Mouse (Mus musculus) kidney, adult 2 months (tissue): ENCODE results near the gene Coro1c. TPM values are rescaled to one million over a fixed set of nuclear protein-coding genes. Genes with fewer than 3 reads are reported as not detected.

Experiments
- DNase-seq: peaks from one replicate; pipeline ENCODE4 v3.0.0; 2021
- H3K27ac ChIP-seq: fragments of 200-500 bp; 2 replicates; pipeline ENCODE4 v1.5.1; 2012; ENCODE audit warnings: low read depth, low read length, control low read depth, inconsistent platforms; ENCODE audit not compliant: insufficient read depth
- H3K27me3 ChIP-seq: fragments of 200-500 bp; replicated peaks from 2 replicates; pipeline ENCODE4 v1.6.1; 2012; ENCODE audit warnings: mild to moderate bottlenecking, moderate library complexity, low read length, inconsistent platforms; ENCODE audit not compliant: control insufficient read depth, insufficient read depth
- H3K36me3 ChIP-seq: fragments of 200-500 bp; 2 replicates; pipeline ENCODE4 v1.6.1; 2012; ENCODE audit warnings: mild to moderate bottlenecking, moderate library complexity, low read length, inconsistent platforms; ENCODE audit not compliant: control insufficient read depth, insufficient read depth
- H3K4me1 ChIP-seq: fragments of 200-500 bp; 2 replicates; pipeline ENCODE4 v1.6.1; 2011; ENCODE audit warnings: low read length; ENCODE audit not compliant: control insufficient read depth, insufficient read depth
- H3K4me3 ChIP-seq: fragments of 200-500 bp; 2 replicates; pipeline ENCODE4 v1.5.1; 2011; ENCODE audit warnings: mild to moderate bottlenecking, low read depth, low read length, control low read depth; ENCODE audit not compliant: insufficient read depth
- CTCF ChIP-seq: fragments of 200-500 bp; conservative IDR thresholded peaks from 2 replicates; pipeline ENCODE4 v1.5.1; 2011; ENCODE audit warnings: low read depth, mild to moderate bottlenecking, control low read depth, low read length, moderate library complexity, mixed read lengths; ENCODE audit not compliant: insufficient read depth, insufficient read length
- POLR2A ChIP-seq: fragments of 200-500 bp; IDR thresholded peaks from one replicate; pipeline ENCODE4 v1.6.1; 2011; ENCODE audit warnings: low read depth, low read length, control low read depth
- WGBS: fragments of 180-500 bp; shearing (Covaris S2); methylation state at CpG from one replicate; pipeline ENCODE4 v1.1.7; 2018; 5-methylcytosine and 5-hydroxymethylcytosine counted together
- polyA plus RNA-seq: library from polyadenylated mRNA; depleted of rRNA; stranded (reverse); fragments of >200 nt; gene quantifications from 2 replicates; pipeline ENCODE4 v1.2.3, GENCODE M21; 2012

Coro1c gene
- polyA plus RNA-seq, 1 experiment: 43.1 TPM

DNA sequence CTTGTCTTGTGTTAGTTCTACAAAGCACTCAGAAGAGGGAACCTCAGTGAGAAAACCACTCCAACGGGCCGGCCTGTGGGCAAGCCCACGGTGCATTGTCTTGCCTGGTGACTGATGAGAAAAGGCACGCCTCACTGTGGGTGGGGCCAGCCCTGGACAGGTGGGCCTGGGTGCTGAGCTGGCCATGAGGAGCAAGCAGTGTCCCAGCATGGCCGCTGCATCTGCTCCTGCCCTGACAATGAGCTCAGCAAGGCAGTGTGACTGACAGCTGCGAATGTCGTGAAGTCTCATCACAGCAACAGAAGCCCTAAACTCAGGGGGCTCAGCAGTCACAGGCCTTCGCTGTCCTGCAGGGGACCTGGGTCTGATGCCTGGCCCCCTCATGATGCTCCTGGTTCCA lies 62.9 kb downstream of the Coro1c start:
- DNase-seq: no peak
- Histone ChIP-seq H3K27ac (no peak overlapping the region), H3K27me3 (no peaks in the 10 kb centered on the region), H3K36me3 (0 out of 2 replicates have a peak, but pooled peaks cover 2% of the 10 kb centered on the region), H3K4me1 (no peaks in the 10 kb centered on the region), H3K4me3 (no peak overlapping the region)
- TF ChIP-seq POLR2A (no peak), CTCF (no peak)
- 90% methylated on average over 8 of the region's 8 CpGs for WGBS

DNA sequence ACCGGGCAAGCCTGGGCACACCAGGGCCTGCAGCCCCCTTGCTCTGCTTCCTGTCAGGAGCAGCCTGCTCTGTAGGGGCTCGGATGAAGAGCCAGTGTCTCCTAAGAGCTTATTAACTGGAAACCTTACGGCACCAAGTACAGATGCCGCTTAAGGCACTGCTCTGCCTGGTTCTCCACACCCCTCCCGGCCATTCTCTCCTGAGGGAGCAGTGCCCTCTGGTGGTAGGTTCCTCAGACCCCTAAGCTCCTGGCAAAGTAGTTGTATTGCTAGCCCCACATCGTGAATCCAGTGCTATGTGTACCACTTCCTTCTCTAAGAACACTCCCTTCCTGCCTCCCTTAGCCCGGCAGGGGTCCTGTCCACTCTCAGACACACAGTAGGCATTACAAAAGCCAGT lies 63.8 kb downstream of the Coro1c start:
- Histone ChIP-seq H3K27me3 (no peaks in the 10 kb centered on the region), H3K4me3 (no peak overlapping the region), H3K4me1 (no peaks in the 10 kb centered on the region), H3K27ac (no peak overlapping the region), H3K36me3 (0 out of 2 replicates have a peak, but pooled peaks cover 2% of the 10 kb centered on the region)
- WGBS: 54% methylated on average over 7 of the region's 7 CpGs
- TF ChIP-seq POLR2A (no peak), CTCF (peak; percentile 58)
- peak; percentile 48 for DNase-seq

GRCm38 (mm10) chr5:113844106-113844505 lies 64.5 kb downstream of the Coro1c start:
- 76% methylated on average over 15 of the region's 15 CpGs for WGBS
- Histone ChIP-seq H3K4me1 (no peaks in the 10 kb centered on the region), H3K27ac (no peak overlapping the region), H3K27me3 (no peaks in the 10 kb centered on the region), H3K36me3 (0 out of 2 replicates have a peak, but pooled peaks cover 2% of the 10 kb centered on the region), H3K4me3 (no peak overlapping the region)
- no peak for TF ChIP-seq POLR2A
- TF ChIP-seq CTCF: no peak
- no peak for DNase-seq

- Histone ChIP-seq H3K4me1 (no peaks in the 10 kb centered on the region), H3K27me3 (no peaks in the 10 kb centered on the region), H3K4me3 (no peak overlapping the region), H3K36me3 (0 out of 2 replicates have a peak, but pooled peaks cover 2% of the 10 kb centered on the region), H3K27ac (no peak overlapping the region)
- no peak for DNase-seq
- 84% methylated on average over 9 of the region's 9 CpGs for WGBS
- TF ChIP-seq CTCF: no peak
- no peak for TF ChIP-seq POLR2A
Observed at GRCm38 (mm10) chr5:113842906-113843305, 65.7 kb downstream of the Coro1c start.

GRCm38 (mm10) chr5:113842244-113842643 lies 66.3 kb downstream of the Coro1c start:
- WGBS: 86% methylated on average over 9 of the region's 9 CpGs
- 0 out of 2 replicates have a peak, but pooled peaks cover 2% of the 10 kb centered on the region for H3K36me3 ChIP-seq
- no peak for TF ChIP-seq CTCF
- TF ChIP-seq POLR2A: no peak

DNA sequence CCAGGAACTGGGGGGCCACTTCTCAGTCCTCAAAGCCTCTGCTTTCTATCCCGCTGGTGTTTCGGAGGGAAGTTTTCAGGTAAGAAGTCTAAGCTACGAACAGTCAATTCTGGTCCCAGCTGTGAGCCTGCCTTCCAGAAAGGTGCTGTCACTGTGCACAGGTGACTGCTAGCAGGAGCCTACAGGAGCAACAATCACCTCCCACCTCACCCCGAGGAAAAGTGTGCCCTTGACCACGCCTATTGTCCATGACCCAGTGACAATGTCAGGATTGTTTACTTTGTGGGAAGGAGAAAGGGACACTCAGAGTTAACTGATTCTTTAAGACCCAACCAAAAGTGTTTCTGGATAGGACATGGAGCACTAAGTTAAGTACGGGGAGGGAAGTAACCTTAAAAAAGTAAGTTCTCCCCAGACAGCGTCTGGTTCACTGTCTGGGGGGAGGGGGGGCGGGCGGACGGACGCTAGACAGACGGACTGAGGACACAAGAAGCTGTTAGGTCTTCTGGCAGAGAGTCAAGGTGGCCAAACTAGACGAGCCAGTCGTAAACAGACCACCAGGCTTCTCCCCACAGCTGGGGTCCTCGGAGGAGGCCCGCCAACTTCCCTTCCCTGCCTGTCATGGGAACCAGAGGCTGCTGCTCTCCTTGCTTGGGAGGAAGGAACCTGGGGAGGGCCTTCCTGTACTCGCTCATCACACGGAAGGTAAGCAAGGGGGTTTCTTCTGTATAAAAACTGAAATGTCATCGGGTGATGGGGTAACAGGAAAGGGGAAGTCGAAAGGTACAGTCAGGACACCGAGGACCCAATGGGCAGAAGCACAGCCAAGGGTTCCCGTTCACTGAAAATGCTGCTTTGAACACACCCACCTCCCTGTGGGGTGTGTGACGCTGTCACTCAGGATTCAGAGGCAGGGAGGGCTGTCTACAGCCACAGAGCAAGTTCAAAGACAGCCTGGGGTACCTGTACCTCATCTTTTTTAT lies 67.0 kb downstream of the Coro1c start:
- 0 out of 2 replicates have a peak, but pooled peaks cover 2% of the 10 kb centered on the region for H3K36me3 ChIP-seq
- DNase-seq: no peak
- H3K4me3 ChIP-seq: no peak overlapping the region
- H3K27ac ChIP-seq: no peak overlapping the region
- WGBS: 63% methylated on average over 23 of the region's 23 CpGs
- H3K27me3 ChIP-seq: no peaks in the 10 kb centered on the region
- TF ChIP-seq POLR2A (no peak), CTCF (no peak)
- H3K4me1 ChIP-seq: no peaks in the 10 kb centered on the region

More at GRCm38 (mm10) chr5:113842244-113842643, 66.3 kb downstream of the Coro1c start:
- no peak for DNase-seq
- no peaks in the 10 kb centered on the region for H3K27me3 ChIP-seq
- H3K4me1 ChIP-seq: no peaks in the 10 kb centered on the region
- H3K4me3 ChIP-seq: no peak overlapping the region
- H3K27ac ChIP-seq: no peak overlapping the region

- DNase-seq: no peak
- Histone ChIP-seq H3K27ac (no peak overlapping the region), H3K36me3 (0 out of 2 replicates have a peak, but pooled peaks cover 1% of the 10 kb centered on the region), H3K27me3 (no peaks in the 10 kb centered on the region), H3K4me3 (no peak overlapping the region), H3K4me1 (no peaks in the 10 kb centered on the region)
- 75% methylated on average over 4 of the region's 4 CpGs for WGBS
- TF ChIP-seq POLR2A: no peak
- TF ChIP-seq CTCF: no peak
Observed at GRCm38 (mm10) chr5:113840443-113840842, 68.1 kb downstream of the Coro1c start.
